Mouse (Mus musculus) monocyte, adult 2 months (primary cell): ENCODE data around the gene Bmyc.
"Not testable (repeated sequence)": the region's sequence is repeated elsewhere in the genome, so short reads cannot be mapped to it uniquely, and the experiment has no call there.

ENCODE experiments used
- DNase-seq, 2 experiments: peaks; one replicate each; pipeline ENCODE4 v3.0.0; 2022; ENCODE audit warnings: low spot score in 2 of 2, low read depth in 1 of 2

The Bmyc gene

GRCm38 (mm10) chr2:25717222-25717621, 10.7 kb downstream of the Bmyc start:
- no peak for DNase-seq

- DNase-seq, result no peak
These were observed 26.8 kb downstream of the Bmyc start for GRCm38 (mm10) chr2:25733199-25733930.

GRCm38 (mm10) chr2:25736709-25737108, 30.2 kb downstream of the Bmyc start, which contains the start of gene Obp2b:
TSS of gene Obp2b (plus strand) at chr2:25737009.
- DNase-seq, result not testable (repeated sequence)

GRCm38 (mm10) chr2:25741671-25742070, 35.1 kb downstream of the Bmyc start:
- no peak for DNase-seq

GRCm38 (mm10) chr2:25754201-25754600, 47.7 kb downstream of the Bmyc start:
- no peak for DNase-seq
